Mouse (Mus musculus): Measurements from ENCODE around the gene Fam57b.

DNA sequence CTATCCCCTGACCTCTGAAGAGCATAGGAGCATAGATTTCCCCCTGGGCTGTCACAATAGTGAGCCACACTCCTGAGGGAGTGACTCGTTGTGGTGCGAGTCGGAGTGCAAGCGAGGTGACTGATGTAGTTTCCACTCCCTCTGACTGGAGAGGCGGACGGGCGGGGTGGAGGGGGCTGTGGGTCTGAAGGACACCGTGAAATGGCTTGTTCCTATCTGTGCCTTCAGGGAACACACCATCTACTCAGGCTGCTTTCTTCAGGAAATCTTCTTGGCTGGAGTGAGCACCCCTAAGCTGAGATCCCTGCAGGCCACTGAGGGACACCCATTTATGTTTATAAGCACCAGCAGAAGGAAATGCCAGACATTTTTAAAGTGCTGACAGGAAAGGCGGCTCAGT, 25.3 kb downstream of the Fam57b start:
- TF ChIP-seq CTCF (IDR thresholded peaks at IDR 0.05; ENCODE audit: borderline replicate concordance, control insufficient read depth, extremely low read depth, insufficient read depth, low read length, poor library complexity) (no peak), POLR2A (IDR thresholded peaks at IDR 0.05; ENCODE audit: control insufficient read depth, extremely low read depth, insufficient read depth, low read length, poor library complexity) (no peak)

Data from thymus, adult 2 months (tissue).